ENCODE assay signal across 8 mouse cellular contexts in genomic region chr15:86086291-86086706, GRCm38 (mm10). TPM values are rescaled to one million over a fixed set of nuclear protein-coding genes. Genes with fewer than 3 reads are reported as not detected.
DNase-seq lines count a peak whose midpoint lies in the region; ATAC-seq and TF ChIP-seq lines count a peak whose summit lies in the region.

No protein-coding gene starts in this region.

- intact Hi-C loops in left cerebral cortex, adult 2 months (cut with DNase I) = loop anchor here (5.0 kb wide), 1 partner anchor 36 kb away; no protein-coding TSS in a partner anchor

- H3K9ac ChIP-seq in embryonic facial prominence, embryonic 11.5 days (replicated peaks; ENCODE audit: low read length) = no peak overlapping the region
- H3K9ac ChIP-seq in neural tube, embryonic 15.5 days (replicated peaks) = no peak overlapping the region

- 40% methylated on average over 8 of the region's 8 CpGs for WGBS in embryonic facial prominence, embryonic 11.5 days
- WGBS in hindbrain, embryonic 10.5 days = 54% methylated on average over 8 of the region's 8 CpGs
- 32% methylated on average over 8 of the region's 8 CpGs for WGBS in neural tube, embryonic 15.5 days

- no peak overlapping the region for H3K4me3 ChIP-seq in left cerebral cortex, adult 2 months
- no peak overlapping the region for H3K4me3 ChIP-seq in embryonic facial prominence, embryonic 11.5 days (ENCODE audit: low read depth, low read length)
- H3K4me3 ChIP-seq in hindbrain, embryonic 10.5 days = no peak overlapping the region
- no peak overlapping the region for H3K4me3 ChIP-seq in neural tube, embryonic 15.5 days (replicated peaks)

- no peak for TF ChIP-seq CTCF in left cerebral cortex, adult 2 months (IDR thresholded peaks at IDR 0.05)

- no peak for ATAC-seq in embryonic facial prominence, embryonic 11.5 days (replicated peaks; ENCODE audit: insufficient number of reproducible peaks, low FRiP score, low TSS enrichment, low read depth)
- peak; percentile 32; the same call in 1 of the 2 replicates for ATAC-seq in neural tube, embryonic 15.5 days (ENCODE audit: low FRiP score)

- H3K4me2 ChIP-seq in embryonic facial prominence, embryonic 11.5 days (ENCODE audit: low read depth, low read length) = no peak overlapping the region
- H3K4me2 ChIP-seq in neural tube, embryonic 15.5 days = 0 out of 2 replicates have a peak overlapping the region, but pooled peaks have one; percentile 13

- H3K36me3 ChIP-seq in embryonic facial prominence, embryonic 11.5 days (replicated peaks; ENCODE audit: control insufficient read depth, insufficient read depth, low read depth, low read length) = no peaks in the 10 kb centered on the region
- peaks cover under 1% of the 10 kb centered on the region; the same call in 1 of the 2 replicates for H3K36me3 ChIP-seq in hindbrain, embryonic 10.5 days
- H3K36me3 ChIP-seq in neural tube, embryonic 15.5 days = no peaks in the 10 kb centered on the region

- DNase-seq in left cerebral cortex, adult 2 months (ENCODE audit: extremely low spot score in 1 of 2, low spot score in 2 of 2) = peak; percentile 44 to 65
- DNase-seq in left cerebral cortex, adult 11 months (ENCODE audit: low spot score) = no peak
- DNase-seq in embryonic facial prominence, embryonic 11.5 days (ENCODE audit: low spot score) = no peak
- no peak for DNase-seq in hindbrain, embryonic 10.5 days (ENCODE audit: low spot score)
- DNase-seq in layer of hippocampus, adult 9-11 months = peak; percentile 84
- DNase-seq in B cell, adult 2 months = no peak
- DNase-seq in urinary bladder, postnatal 4 days (ENCODE audit: low spot score in 2 of 2) = no peak

- H3K27me3 ChIP-seq in embryonic facial prominence, embryonic 11.5 days (ENCODE audit: control insufficient read depth, insufficient read depth, low read length) = no peaks in the 10 kb centered on the region
- H3K27me3 ChIP-seq in hindbrain, embryonic 10.5 days (ENCODE audit: insufficient read depth, poor library complexity, severe bottlenecking) = no peaks in the 10 kb centered on the region
- H3K27me3 ChIP-seq in neural tube, embryonic 15.5 days (replicated peaks) = no peaks in the 10 kb centered on the region

- no peaks in the 10 kb centered on the region for H3K9me3 ChIP-seq in embryonic facial prominence, embryonic 11.5 days (replicated peaks; ENCODE audit: control insufficient read depth, low read length)
- no peaks in the 10 kb centered on the region for H3K9me3 ChIP-seq in hindbrain, embryonic 10.5 days
- no peaks in the 10 kb centered on the region for H3K9me3 ChIP-seq in neural tube, embryonic 15.5 days (replicated peaks)

- H3K27ac ChIP-seq in left cerebral cortex, adult 2 months = peak overlapping the region; percentile 69
- H3K27ac ChIP-seq in embryonic facial prominence, embryonic 11.5 days (replicated peaks; ENCODE audit: low read depth, low read length) = 0 out of 2 replicates have a peak overlapping the region, but pooled peaks have one; percentile 35
- peak overlapping the region; percentile 81 for H3K27ac ChIP-seq in hindbrain, embryonic 10.5 days
- H3K27ac ChIP-seq in neural tube, embryonic 15.5 days (replicated peaks) = peak overlapping the region; percentile 73

- peaks cover 3% of the 10 kb centered on the region; the same call in 1 of the 2 replicates for H3K4me1 ChIP-seq in embryonic facial prominence, embryonic 11.5 days (ENCODE audit: control insufficient read depth, insufficient read depth, low read length)
- peaks cover 95% of the 10 kb centered on the region for H3K4me1 ChIP-seq in hindbrain, embryonic 10.5 days (replicated peaks)
- peaks cover 98% of the 10 kb centered on the region for H3K4me1 ChIP-seq in neural tube, embryonic 15.5 days

RNA-seq across cellular contexts. Expression of gene Gramd4, which starts 28.8 kb away (rescaled TPM):
- 10 to 100 TPM; 46.2 to 51.7 TPM for total RNA-seq in left cerebral cortex, adult 2 months (2021)
- polyA plus RNA-seq in embryonic facial prominence, embryonic 11.5 days (2014; fragmentation: Nextera tagmentation; extraction: Ambion mirVana) = 6.3 and 6.9 TPM in 2 replicates
- 16.6 and 18.0 TPM in 2 replicates for polyA plus RNA-seq in hindbrain, embryonic 10.5 days (2016; fragmentation: Nextera tagmentation; extraction: Ambion mirVana)
- 25.4 and 25.8 TPM in 2 replicates for polyA plus RNA-seq in neural tube, embryonic 15.5 days (2015; fragmentation: Nextera tagmentation; extraction: Ambion mirVana)

RNA-seq across cellular contexts. Expression of gene Celsr1, which starts 52.7 kb away (rescaled TPM):
- total RNA-seq in left cerebral cortex, adult 2 months (2021) = 1 to 10 TPM; 3.7 to 4.6 TPM
- 2.0 and 2.1 TPM in 2 replicates for polyA plus RNA-seq in embryonic facial prominence, embryonic 11.5 days (2014; fragmentation: Nextera tagmentation; extraction: Ambion mirVana)
- 3.4 and 3.6 TPM in 2 replicates for polyA plus RNA-seq in hindbrain, embryonic 10.5 days (2016; fragmentation: Nextera tagmentation; extraction: Ambion mirVana)
- polyA plus RNA-seq in neural tube, embryonic 15.5 days (2015; fragmentation: Nextera tagmentation; extraction: Ambion mirVana) = 0.88 and 1.4 TPM in 2 replicates

Comparison
In these comparisons a context has a peak if more than half of its experiments do, and no peak if none do; other contexts are left out.
1. DNase-seq: peak in left cerebral cortex, adult 2 months (2 of 2) and layer of hippocampus, adult 9-11 months (single experiment); none in left cerebral cortex, adult 11 months (single experiment), embryonic facial prominence, embryonic 11.5 days (single experiment), hindbrain, embryonic 10.5 days (single experiment), B cell, adult 2 months (0 of 2) and urinary bladder, postnatal 4 days (0 of 2).
2. Peak in every context shown above with its lines, with median percentiles within 50 percentile points of each other: H3K27ac ChIP-seq.